Mouse (Mus musculus) testis, adult 2 months (tissue): ENCODE data around the gene Tekt1.

Experiments
- CTCF ChIP-seq: fragments of 200-500 bp; IDR thresholded peaks from 2 replicates; pipeline ENCODE4 v1.5.1; 2012; ENCODE audit warnings: low read depth, mild to moderate bottlenecking, inconsistent platforms, low read length, moderate library complexity; ENCODE audit not compliant: control insufficient read depth, insufficient read depth, insufficient replicate concordance
- POLR2A ChIP-seq: fragments of 200-500 bp; IDR thresholded peaks from 2 replicates; pipeline ENCODE4 v1.6.1; 2012; ENCODE audit warnings: low read depth, mild to moderate bottlenecking, inconsistent platforms, low read length, moderate library complexity; ENCODE audit not compliant: control insufficient read depth

GRCm38 (mm10) chr11:72364526-72364925 is 2.3 kb upstream of the Tekt1 start:
- TF ChIP-seq CTCF: no peak
- no peak for TF ChIP-seq POLR2A
